Mouse (Mus musculus) limb, embryonic 11.5 days (tissue): Measurements from ENCODE around the gene Mical3. TPM values are rescaled to one million over a fixed set of nuclear protein-coding genes. Genes with fewer than 3 reads are reported as not detected.

ENCODE experiments used
- ATAC-seq: fragments of 200-750 bp; cut with Nextera tagmentation; 2 replicates; pipeline ENCODE4 v1.8.0; 2017; ENCODE audit warnings: low read depth; ENCODE audit not compliant: insufficient number of reproducible peaks, low FRiP score, low TSS enrichment
- DNase-seq: peaks from one replicate; pipeline ENCODE4 v3.0.0-alpha.2; 2015; ENCODE audit warnings: low spot score
- H3K27ac ChIP-seq: fragments of 300-500 bp; sonication (generic); replicated peaks from 2 replicates; pipeline ENCODE4 v1.5.1; 2014; ENCODE audit warnings: low read depth, mild to moderate bottlenecking, low read length
- H3K27me3 ChIP-seq: fragments of 300-500 bp; sonication (generic); 2 replicates; pipeline ENCODE4 v1.6.1; 2014; ENCODE audit warnings: mild to moderate bottlenecking, low read length, mixed read lengths; ENCODE audit not compliant: control insufficient read depth, insufficient read depth
- H3K36me3 ChIP-seq: fragments of 300-500 bp; sonication (generic); 2 replicates; pipeline ENCODE4 v1.6.1; 2014; ENCODE audit warnings: mild to moderate bottlenecking, low read length, moderate library complexity, mixed read lengths; ENCODE audit not compliant: control insufficient read depth, insufficient read depth
- H3K4me1 ChIP-seq: fragments of 300-500 bp; sonication (generic); 2 replicates; pipeline ENCODE4 v1.6.1; 2014; ENCODE audit warnings: low read length, mixed read lengths; ENCODE audit not compliant: control insufficient read depth, insufficient read depth
- H3K4me2 ChIP-seq: fragments of 300-500 bp; sonication (generic); 2 replicates; pipeline ENCODE4 v1.6.1; 2014; ENCODE audit warnings: low read depth, mild to moderate bottlenecking, moderate library complexity; ENCODE audit not compliant: severe bottlenecking
- H3K4me3 ChIP-seq: fragments of 300-500 bp; sonication (generic); 2 replicates; pipeline ENCODE4 v1.5.1; 2014; ENCODE audit warnings: low read depth, low read length
- H3K9ac ChIP-seq: fragments of 300-500 bp; sonication (generic); 2 replicates; pipeline ENCODE4 v1.6.1; 2014; ENCODE audit warnings: mild to moderate bottlenecking, low read length
- H3K9me3 ChIP-seq: fragments of 300-500 bp; sonication (generic); 2 replicates; pipeline ENCODE4 v1.6.1; 2016; ENCODE audit warnings: low read length; ENCODE audit not compliant: control insufficient read depth
- WGBS: fragments of 180-500 bp; shearing (Covaris S2); extraction: QIAGEN DNeasy Blood & Tissue Kit; methylation state at CpG from one replicate; pipeline ENCODE4 v1.1.7; 2014; 5-methylcytosine and 5-hydroxymethylcytosine counted together
- polyA plus RNA-seq: library from polyadenylated mRNA; unstranded; fragments of >200 nt; fragmentation: Nextera tagmentation; extraction: Ambion mirVana; gene quantifications from 2 replicates; pipeline ENCODE4 v1.2.1, GENCODE M21; 2014

The Mical3 gene
- polyA plus RNA-seq, 1 experiment from 2014 or later: 12.2 TPM

DNA sequence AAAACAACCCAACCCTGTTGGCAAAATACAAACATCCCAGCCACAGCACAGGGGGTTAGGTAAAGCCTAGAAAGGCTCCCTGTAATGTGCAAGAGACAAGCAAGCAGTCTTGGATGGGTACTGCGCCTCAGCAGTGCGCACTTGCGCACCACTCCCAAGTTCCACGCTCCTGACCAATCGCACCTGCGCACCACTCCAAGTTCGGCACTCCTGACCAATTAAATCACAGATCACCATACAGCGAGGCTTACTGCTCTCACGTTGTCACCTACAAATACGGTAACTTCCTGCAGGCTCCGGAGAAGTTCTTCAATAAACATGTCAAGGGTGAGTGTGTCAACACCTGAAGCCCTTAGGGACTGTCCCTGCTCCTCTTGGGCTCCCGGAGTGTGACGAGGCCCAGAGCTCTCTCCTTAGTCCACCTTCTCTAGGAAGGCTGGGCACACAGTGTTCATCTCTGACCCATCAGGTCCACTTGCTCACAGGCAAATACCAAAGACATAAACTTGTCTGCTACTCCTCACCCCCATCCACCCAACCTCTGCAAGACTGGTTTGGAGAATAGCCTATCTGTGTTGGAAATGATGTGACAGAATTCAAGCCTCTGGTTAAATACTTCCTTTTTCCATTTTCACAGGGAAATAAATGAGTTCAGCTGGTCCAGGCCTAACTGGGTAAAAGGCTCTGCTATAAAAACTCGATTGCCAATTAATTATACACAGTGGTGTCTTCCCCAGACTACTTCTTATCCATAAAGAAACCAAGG, 27.2 kb downstream of the Mical3 start:
- H3K4me3 ChIP-seq: no peak overlapping the region
- no peak overlapping the region for H3K27ac ChIP-seq
- H3K4me1 ChIP-seq: no peaks in the 10 kb centered on the region
- H3K9ac ChIP-seq: no peak overlapping the region
- DNase-seq (no peak), ATAC-seq (no peak)
- no peaks in the 10 kb centered on the region for H3K9me3 ChIP-seq
- no peaks in the 10 kb centered on the region for H3K27me3 ChIP-seq
- 89% methylated on average over 14 of the region's 14 CpGs for WGBS
- peaks cover 3% of the 10 kb centered on the region; the same call in 1 of the 2 replicates for H3K36me3 ChIP-seq
- H3K4me2 ChIP-seq: no peak overlapping the region

DNA sequence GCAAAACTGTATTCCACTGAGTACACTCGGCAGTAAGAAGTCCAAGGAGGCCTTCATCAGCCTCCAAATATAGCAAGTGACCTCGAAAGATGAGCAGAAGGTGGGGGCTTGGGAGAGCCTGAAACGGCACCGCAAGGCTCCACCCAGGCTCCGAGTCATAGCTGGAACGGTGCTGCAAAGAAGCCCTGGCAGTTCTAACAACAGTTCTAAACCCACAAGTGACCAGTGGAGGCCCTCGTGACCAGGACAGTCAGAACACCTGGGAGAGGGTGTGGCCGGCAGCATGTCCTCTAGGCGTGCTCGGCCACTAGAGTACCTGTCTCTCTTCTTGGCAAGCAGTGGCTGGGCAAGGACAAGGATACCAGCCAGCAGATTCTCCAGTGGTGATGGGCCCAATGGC, 27.9 kb downstream of the Mical3 start:
- 90% methylated on average over 10 of the region's 10 CpGs for WGBS
- Histone ChIP-seq H3K36me3 (peaks cover 3% of the 10 kb centered on the region; the same call in 1 of the 2 replicates), H3K27ac (no peak overlapping the region), H3K9ac (no peak overlapping the region), H3K4me1 (no peaks in the 10 kb centered on the region), H3K4me2 (no peak overlapping the region), H3K27me3 (no peaks in the 10 kb centered on the region), H3K9me3 (no peaks in the 10 kb centered on the region), H3K4me3 (no peak overlapping the region)
- no peak for ATAC-seq
- no peak for DNase-seq

DNA sequence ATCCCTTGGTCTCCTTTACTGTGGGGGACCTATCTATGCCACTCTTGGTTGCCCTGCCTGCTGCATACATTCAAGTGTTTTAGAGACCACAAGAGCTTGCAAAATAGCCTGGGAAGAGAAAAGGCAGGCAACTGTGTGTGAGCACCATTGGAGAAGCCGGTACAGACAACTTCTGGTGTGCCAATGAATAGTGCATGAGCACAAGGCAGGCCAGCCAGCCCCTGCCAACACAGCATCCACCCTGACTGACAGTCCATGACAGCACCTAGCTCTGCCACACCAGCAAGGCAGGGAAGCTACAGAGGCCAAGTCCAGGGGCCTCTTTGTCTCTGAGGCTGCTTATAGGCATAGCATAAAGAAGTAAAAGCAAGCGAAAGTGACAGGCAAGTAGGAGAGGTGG, 28.7 kb downstream of the Mical3 start:
- no peaks in the 10 kb centered on the region for H3K27me3 ChIP-seq
- 91% methylated on average over 2 of the region's 2 CpGs for WGBS
- no peak overlapping the region for H3K9ac ChIP-seq
- no peak for DNase-seq
- no peak overlapping the region for H3K4me3 ChIP-seq
- no peaks in the 10 kb centered on the region for H3K9me3 ChIP-seq
- no peak overlapping the region for H3K27ac ChIP-seq
- H3K4me1 ChIP-seq: no peaks in the 10 kb centered on the region
- no peak overlapping the region for H3K4me2 ChIP-seq
- H3K36me3 ChIP-seq: peaks cover 3% of the 10 kb centered on the region; the same call in 1 of the 2 replicates
- no peak for ATAC-seq

DNA sequence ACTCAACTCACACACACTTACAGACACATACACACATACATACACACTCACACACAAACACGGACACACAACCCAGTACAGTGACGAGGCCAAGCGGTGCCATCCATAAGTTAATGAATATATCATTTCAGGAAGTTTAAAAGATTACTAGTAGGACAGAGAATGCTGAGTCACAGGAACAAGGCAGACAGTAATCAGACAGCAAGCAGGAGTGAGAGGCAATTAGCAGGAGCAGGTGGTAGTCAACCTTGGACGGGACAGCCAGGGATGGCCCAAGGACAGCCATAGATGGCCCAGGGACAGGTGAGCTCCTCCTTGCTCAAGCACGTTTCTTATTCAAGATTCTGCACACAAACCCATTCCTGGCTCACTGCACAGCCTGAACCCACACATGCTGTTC, 29.6 kb downstream of the Mical3 start:
- no peak overlapping the region for H3K27ac ChIP-seq
- peaks cover 3% of the 10 kb centered on the region; the same call in 1 of the 2 replicates for H3K36me3 ChIP-seq
- no peaks in the 10 kb centered on the region for H3K9me3 ChIP-seq
- no peak overlapping the region for H3K4me3 ChIP-seq
- H3K4me2 ChIP-seq: no peak overlapping the region
- no peaks in the 10 kb centered on the region for H3K4me1 ChIP-seq
- ATAC-seq: no peak
- 91% methylated on average over 5 of the region's 5 CpGs for WGBS
- H3K9ac ChIP-seq: no peak overlapping the region
- no peaks in the 10 kb centered on the region for H3K27me3 ChIP-seq
- DNase-seq: no peak

DNA sequence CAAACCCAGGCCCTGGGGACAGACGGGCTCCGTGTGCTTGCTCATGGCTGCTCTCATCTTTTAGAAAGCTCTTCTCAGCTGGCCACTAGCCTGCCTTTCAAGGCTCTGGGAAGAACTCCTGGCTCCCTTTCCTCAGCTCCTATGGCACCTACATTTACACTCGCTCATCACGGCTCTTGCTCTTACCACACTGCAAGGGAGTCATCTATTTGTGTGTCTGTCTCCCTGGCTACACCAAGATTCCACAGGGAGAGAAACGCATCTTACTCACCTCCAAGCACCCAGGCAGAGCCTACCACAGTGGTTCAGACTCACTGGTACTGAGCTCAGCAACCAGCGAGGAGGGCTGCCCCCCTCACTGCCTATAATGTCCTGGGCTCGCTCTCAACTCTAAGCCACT, 31.0 kb downstream of the Mical3 start:
- ATAC-seq (no peak), DNase-seq (no peak)
- H3K27ac ChIP-seq: no peak overlapping the region
- WGBS: 93% methylated on average over 7 of the region's 7 CpGs
- no peak overlapping the region for H3K9ac ChIP-seq
- H3K9me3 ChIP-seq: no peaks in the 10 kb centered on the region
- H3K4me3 ChIP-seq: no peak overlapping the region
- H3K27me3 ChIP-seq: no peaks in the 10 kb centered on the region
- no peaks in the 10 kb centered on the region for H3K4me1 ChIP-seq
- H3K36me3 ChIP-seq: peaks cover 3% of the 10 kb centered on the region; the same call in 1 of the 2 replicates
- H3K4me2 ChIP-seq: no peak overlapping the region

DNA sequence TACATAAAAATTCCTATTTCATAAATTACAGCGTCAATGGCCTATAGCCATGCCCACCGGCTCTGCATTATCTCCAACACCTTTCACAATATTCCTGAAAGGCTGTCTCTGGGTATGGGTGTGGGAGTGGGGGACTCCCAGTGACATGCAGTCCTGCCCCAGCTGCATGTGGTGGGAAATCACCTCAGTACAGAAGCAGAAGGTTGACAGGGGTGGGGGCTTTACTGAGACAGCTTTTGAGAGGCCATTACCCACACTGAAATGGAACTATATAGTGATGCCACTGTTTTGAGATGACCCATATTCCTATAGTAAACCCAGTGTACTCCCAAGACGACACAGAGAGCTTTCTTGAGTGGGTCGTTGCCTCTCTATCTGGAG, 31.6 kb downstream of the Mical3 start:
- H3K4me3 ChIP-seq: no peak overlapping the region
- H3K36me3 ChIP-seq: peaks cover 3% of the 10 kb centered on the region; the same call in 1 of the 2 replicates
- no peak overlapping the region for H3K4me2 ChIP-seq
- 85% methylated on average over 4 of the region's 4 CpGs for WGBS
- no peak overlapping the region for H3K9ac ChIP-seq
- H3K27me3 ChIP-seq: no peaks in the 10 kb centered on the region
- no peak overlapping the region for H3K27ac ChIP-seq
- H3K4me1 ChIP-seq: no peaks in the 10 kb centered on the region
- DNase-seq (no peak), ATAC-seq (no peak)
- no peaks in the 10 kb centered on the region for H3K9me3 ChIP-seq

DNA sequence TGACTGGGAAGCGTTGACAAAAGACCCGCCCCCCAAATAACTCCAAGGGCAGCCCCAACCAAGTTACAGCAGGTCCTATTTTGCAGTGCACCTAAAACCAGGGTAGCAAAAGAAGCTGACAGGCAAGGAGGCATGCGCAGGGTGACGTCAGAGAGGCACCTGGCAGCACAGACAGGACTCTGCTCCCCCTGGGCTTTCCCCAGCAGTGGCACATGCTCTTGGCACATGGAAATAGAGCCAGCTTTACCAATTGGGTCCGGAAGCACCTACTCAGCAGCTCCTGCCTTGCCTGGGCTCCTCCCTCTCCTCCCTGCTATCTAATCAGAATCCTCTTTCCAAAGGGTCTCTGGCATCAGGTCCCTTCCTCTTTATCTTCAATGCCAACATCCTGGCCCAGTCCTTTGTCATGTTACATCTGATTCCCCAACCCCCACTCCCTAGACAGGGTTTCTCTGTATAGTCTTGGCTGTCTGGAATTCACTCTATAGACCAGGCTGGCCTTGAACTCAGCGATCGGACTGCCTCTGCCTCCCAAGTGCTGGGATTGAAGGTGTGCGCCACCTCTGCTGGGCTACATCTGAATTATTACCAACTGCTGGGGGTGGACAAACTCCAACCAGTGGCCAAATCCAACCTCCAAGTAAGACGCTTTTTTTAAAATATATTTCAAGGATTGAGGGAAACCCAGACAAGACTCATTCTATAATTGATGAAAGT, 32.1 kb downstream of the Mical3 start:
- H3K27me3 ChIP-seq: no peaks in the 10 kb centered on the region
- no peaks in the 10 kb centered on the region for H3K4me1 ChIP-seq
- ATAC-seq: no peak
- H3K4me3 ChIP-seq: no peak overlapping the region
- WGBS: 83% methylated on average over 9 of the region's 9 CpGs
- no peak overlapping the region for H3K4me2 ChIP-seq
- DNase-seq: no peak
- H3K27ac ChIP-seq: no peak overlapping the region
- H3K9ac ChIP-seq: no peak overlapping the region
- peaks cover 3% of the 10 kb centered on the region; the same call in 1 of the 2 replicates for H3K36me3 ChIP-seq
- H3K9me3 ChIP-seq: no peaks in the 10 kb centered on the region

DNA sequence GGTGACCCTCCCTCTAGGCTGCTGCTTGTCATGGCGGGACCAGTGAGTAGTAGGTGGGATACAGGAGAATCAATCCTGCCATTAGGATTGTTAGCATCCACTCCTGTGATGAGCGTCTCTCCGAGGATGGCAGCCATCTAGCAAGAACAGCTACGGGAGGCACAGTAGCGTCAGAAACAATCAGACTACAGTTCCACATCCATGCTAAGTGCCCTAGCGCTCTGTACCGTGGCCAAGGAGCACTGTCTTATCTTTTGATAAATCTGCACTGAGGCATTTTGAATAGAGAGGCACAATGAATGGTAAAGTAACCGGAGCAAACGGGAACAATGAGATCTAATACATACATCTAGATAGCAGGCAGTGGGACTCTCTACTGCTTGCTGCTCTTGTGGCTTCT, 32.7 kb downstream of the Mical3 start:
- no peaks in the 10 kb centered on the region for H3K4me1 ChIP-seq
- no peak overlapping the region for H3K9ac ChIP-seq
- H3K4me3 ChIP-seq: no peak overlapping the region
- WGBS: 92% methylated on average over 9 of the region's 9 CpGs
- no peaks in the 10 kb centered on the region for H3K27me3 ChIP-seq
- H3K4me2 ChIP-seq: no peak overlapping the region
- no peak overlapping the region for H3K27ac ChIP-seq
- no peak for DNase-seq
- peaks cover 1% of the 10 kb centered on the region; the same call in 1 of the 2 replicates for H3K36me3 ChIP-seq
- no peak for ATAC-seq
- H3K9me3 ChIP-seq: no peaks in the 10 kb centered on the region
